Mouse (Mus musculus): ENCODE measurements around the gene Myo6.

- no peak for TF ChIP-seq CTCF (conservative IDR thresholded peaks at IDR 0.05 in 1 of 2, IDR thresholded peaks at IDR 0.05 in 1 of 2; ENCODE audit: low read depth in 2 of 2, low read length in 2 of 2)
- TF ChIP-seq POLR2A (IDR thresholded peaks at IDR 0.05; ENCODE audit: low read depth, low read length), result no peak
- TF ChIP-seq UBTF (IDR thresholded peaks at IDR 0.05; ENCODE audit: low read depth, low read length), result no peak
- no peak for TF ChIP-seq KAT2A (IDR thresholded peaks at IDR 0.05; ENCODE audit: insufficient replicate concordance, low read length)
- no peak for TF ChIP-seq ZKSCAN1 (IDR thresholded peaks at IDR 0.05; ENCODE audit: borderline replicate concordance, low read depth, low read length)
- no peak for TF ChIP-seq ZNF384 (IDR thresholded peaks at IDR 0.05; ENCODE audit: low read depth, low read length)
- no peak for TF ChIP-seq MXI1 (IDR thresholded peaks at IDR 0.05; ENCODE audit: low read depth, low read length)
- TF ChIP-seq ZMIZ1 (IDR thresholded peaks at IDR 0.05; ENCODE audit: low read depth, low read length), result no peak
- TF ChIP-seq CHD1 (IDR thresholded peaks at IDR 0.05; ENCODE audit: low read depth, low read length), result no peak
- TF ChIP-seq EP300 (IDR thresholded peaks at IDR 0.05; ENCODE audit: low read length), result no peak
- TF ChIP-seq ZC3H11A (IDR thresholded peaks at IDR 0.05; ENCODE audit: low read depth, low read length), result no peak
These were observed 14.9 kb downstream of the Myo6 start for GRCm38 (mm10) chr9:80179688-80180087.

Data from CH12.LX (cell line).